8 mouse cellular contexts compared by ENCODE assay signal in the genomic region with DNA sequence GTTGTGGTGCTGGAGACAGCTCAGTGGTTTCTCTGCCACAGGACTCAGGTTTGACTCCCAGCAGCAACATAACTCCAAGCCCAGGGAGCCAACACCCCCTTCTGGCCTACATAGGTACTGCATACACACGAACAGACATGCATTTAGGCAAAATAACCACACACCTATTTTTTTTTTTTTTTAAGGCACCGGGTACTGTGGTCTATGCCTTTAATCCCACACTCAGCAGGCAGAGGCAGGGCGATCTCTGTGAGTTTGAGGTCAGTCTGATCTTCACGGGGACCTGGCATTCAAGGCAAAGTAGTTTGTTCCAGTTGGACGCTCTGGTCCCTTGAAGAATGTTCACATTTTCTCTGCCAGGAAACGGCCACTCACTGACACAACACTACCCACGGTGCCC. TPM values are rescaled to one million over a fixed set of nuclear protein-coding genes. Genes with fewer than 3 reads are reported as not detected.
DNase-seq lines count a peak whose midpoint lies in the region; ATAC-seq and TF ChIP-seq lines count a peak whose summit lies in the region.

No protein-coding gene starts in this region.

- H3K4me1 ChIP-seq in hindbrain, postnatal 0 days (ENCODE audit: insufficient read depth, low read length), result peaks cover 6% of the 10 kb centered on the region; the same call in 1 of the 2 replicates
- H3K4me1 ChIP-seq in hindbrain, embryonic 12.5 days, result peaks cover 14% of the 10 kb centered on the region
- H3K4me1 ChIP-seq in CH12.LX (ENCODE audit: control insufficient read depth in 1 of 2, insufficient read depth in 2 of 2), result peaks cover 8 to 16% of the 10 kb centered on the region in 2 experiments

- TF ChIP-seq RAD21 in CH12.LX (IDR thresholded peaks at IDR 0.05; ENCODE audit: low read depth, low read length), result peak; percentile 61

- peak; percentile 62 for TF ChIP-seq CTCF in hindbrain, postnatal 0 days (IDR thresholded peaks at IDR 0.05; ENCODE audit: low read depth)
- peak; percentile 64 to 68 for TF ChIP-seq CTCF in CH12.LX (conservative IDR thresholded peaks at IDR 0.05 in 1 of 2, IDR thresholded peaks at IDR 0.05 in 1 of 2; ENCODE audit: low read depth in 2 of 2, low read length in 2 of 2)
- TF ChIP-seq CTCF in brain, embryonic 14.5 days (IDR thresholded peaks at IDR 0.05; ENCODE audit: borderline replicate concordance, extremely low read depth, insufficient read depth, insufficient read length), result peak; percentile 47; the same call in 1 of the 2 replicates

- dilution Hi-C loops in CH12.LX (cut with MboI; ENCODE audit: extremely low pct_ligation_motif_present, extremely low pct_unique_long_range_greater_than_20kb, low sequenced_read_pairs), result no loop called here

- H3K27ac ChIP-seq in hindbrain, postnatal 0 days, result no peak overlapping the region
- no peak overlapping the region for H3K27ac ChIP-seq in hindbrain, embryonic 12.5 days
- H3K27ac ChIP-seq in CH12.LX (ENCODE audit: insufficient read depth, low read depth), result no peak overlapping the region

- H3K27me3 ChIP-seq in hindbrain, postnatal 0 days (ENCODE audit: insufficient read depth, low read length), result no peaks in the 10 kb centered on the region
- H3K27me3 ChIP-seq in hindbrain, embryonic 12.5 days, result no peaks in the 10 kb centered on the region
- H3K27me3 ChIP-seq in CH12.LX (replicated peaks), result peaks cover 23% of the 10 kb centered on the region

- no peaks in the 10 kb centered on the region for H3K9me3 ChIP-seq in hindbrain, postnatal 0 days (ENCODE audit: low read length)
- H3K9me3 ChIP-seq in hindbrain, embryonic 12.5 days (replicated peaks), result no peaks in the 10 kb centered on the region
- no peaks in the 10 kb centered on the region for H3K9me3 ChIP-seq in CH12.LX (replicated peaks; ENCODE audit: low read length)

- H3K79me2 ChIP-seq in CH12.LX (replicated peaks; ENCODE audit: control insufficient read depth, extremely low read depth, insufficient read depth, poor library complexity, severe bottlenecking), result no peaks in the 10 kb centered on the region

- TF ChIP-seq POLR2A in CH12.LX (IDR thresholded peaks at IDR 0.05; ENCODE audit: low read depth, low read length), result no peak
- TF ChIP-seq POLR2A in brain, embryonic 14.5 days (IDR thresholded peaks at IDR 0.05; ENCODE audit: borderline replicate concordance, extremely low read depth, insufficient read depth, insufficient read length, poor library complexity, severe bottlenecking), result no peak

- TF ChIP-seq EP300 in CH12.LX (IDR thresholded peaks at IDR 0.05; ENCODE audit: low read length), result no peak

- in situ Hi-C loops in CH12.LX (cut with MboI; ENCODE audit: low pct_ligation_motif_present, low pct_unique_long_range_greater_than_20kb, low sequenced_read_pairs), result no loop called here

- WGBS in hindbrain, postnatal 0 days, result 71% methylated on average over 7 of the region's 7 CpGs
- WGBS in hindbrain, embryonic 12.5 days, result 77% methylated on average over 7 of the region's 7 CpGs

- no peaks in the 10 kb centered on the region for H3K36me3 ChIP-seq in hindbrain, postnatal 0 days (ENCODE audit: insufficient read depth, low read length)
- H3K36me3 ChIP-seq in hindbrain, embryonic 12.5 days, result no peaks in the 10 kb centered on the region
- no peaks in the 10 kb centered on the region for H3K36me3 ChIP-seq in CH12.LX (replicated peaks in 1 of 2; ENCODE audit: control insufficient read depth in 1 of 2, insufficient read depth in 1 of 2, low read length in 1 of 2)

- peak; percentile 33 for DNase-seq in hindbrain, postnatal 0 days (ENCODE audit: low spot score)
- peak; percentile 61 for DNase-seq in CH12.LX (ENCODE audit: extremely low read depth)
- peak; percentile 7 for DNase-seq in brain, embryonic 14.5 days (ENCODE audit: low read depth)
- DNase-seq in right cerebral cortex, postnatal 10 days (ENCODE audit: low spot score in 2 of 2), result no peak
- DNase-seq in right cerebral cortex, postnatal 4 days, result no peak
- no peak for DNase-seq in layer of hippocampus, adult 18-20 months (ENCODE audit: low spot score in 2 of 2)

- no peak overlapping the region for H3K4me2 ChIP-seq in hindbrain, postnatal 0 days (ENCODE audit: low read depth, low read length)
- H3K4me2 ChIP-seq in hindbrain, embryonic 12.5 days (replicated peaks), result no peak overlapping the region
- H3K4me2 ChIP-seq in CH12.LX (ENCODE audit: insufficient read depth, low read depth, poor library complexity, severe bottlenecking), result no peak overlapping the region

- no peak overlapping the region for H3K9ac ChIP-seq in hindbrain, postnatal 0 days (replicated peaks; ENCODE audit: low read length)
- H3K9ac ChIP-seq in hindbrain, embryonic 12.5 days, result no peak overlapping the region
- H3K9ac ChIP-seq in CH12.LX (ENCODE audit: insufficient read depth, low read depth), result no peak overlapping the region

- no peak overlapping the region for H3K4me3 ChIP-seq in hindbrain, postnatal 0 days (ENCODE audit: low read length)
- no peak overlapping the region for H3K4me3 ChIP-seq in hindbrain, embryonic 12.5 days
- H3K4me3 ChIP-seq in CH12.LX (replicated peaks in 1 of 3; ENCODE audit: low read depth in 2 of 3, low read length in 2 of 3, poor library complexity in 1 of 3), result no peak overlapping the region

- ATAC-seq in hindbrain, postnatal 0 days, result no peak
- no peak for ATAC-seq in hindbrain, embryonic 12.5 days (ENCODE audit: low FRiP score)
- ATAC-seq in megakaryocyte progenitor cell, adult 5-6 weeks (replicated peaks; ENCODE audit: poor library complexity), result peak; percentile 43

TF ChIP-seq in CH12.LX, 34 proteins besides CTCF, POLR2A, EP300 and RAD21:
- peak; percentile 49 for TF ChIP-seq SMC3 (IDR thresholded peaks at IDR 0.05; ENCODE audit: low read depth, low read length)
- TF ChIP-seq ZNF384 (IDR thresholded peaks at IDR 0.05; ENCODE audit: low read depth, low read length), result peak; percentile 80
- no peak for TF ChIP-seq UBTF (IDR thresholded peaks at IDR 0.05; ENCODE audit: low read depth, low read length)

RNA-seq across cellular contexts. Expression of a gene that starts 2.2 kb away (rescaled TPM):
- 23.9 and 34.3 TPM in 2 replicates for total RNA-seq in hindbrain, postnatal 0 days (2014; rRNA removed)
- 17.0 and 17.9 TPM in 2 replicates for polyA plus RNA-seq in hindbrain, postnatal 0 days (2015; fragmentation: Nextera tagmentation; extraction: Ambion mirVana)
- polyA plus RNA-seq in hindbrain, embryonic 12.5 days (2016; fragmentation: Nextera tagmentation; extraction: Ambion mirVana), result 10.4 and 13.1 TPM in 2 replicates
- total RNA-seq in CH12.LX (2012; rRNA removed), result 5.3 and 7.0 TPM in 2 replicates
- total RNA-seq in CH12.LX (2014; rRNA removed), result 5.0 and 5.5 TPM in 2 replicates
- polyA plus RNA-seq in CH12.LX (2012; ENCODE audit: insufficient read length, low read depth), result 5.2 and 5.4 TPM in 2 replicates
- polyA plus RNA-seq in brain, embryonic 14.5 days (2012; rRNA removed), result 30.0 and 42.9 TPM in 2 replicates
- total RNA-seq in megakaryocyte progenitor cell, adult 5-6 weeks (2015), result 3.0 and 5.5 TPM in 2 replicates
- 7.0 and 8.5 TPM in 2 replicates for total RNA-seq in megakaryocyte progenitor cell, adult 5-6 weeks (2017)
- 10 to 100 TPM; 15.2 to 16.1 TPM for total RNA-seq in layer of hippocampus, adult 18-20 months (2021)

RNA-seq across cellular contexts. Expression of a gene that starts 25.2 kb away (rescaled TPM):
- total RNA-seq in hindbrain, postnatal 0 days (2014; rRNA removed), result 32.6 and 48.2 TPM in 2 replicates
- 52.6 and 56.1 TPM in 2 replicates for polyA plus RNA-seq in hindbrain, postnatal 0 days (2015; fragmentation: Nextera tagmentation; extraction: Ambion mirVana)
- 63.7 and 63.9 TPM in 2 replicates for polyA plus RNA-seq in hindbrain, embryonic 12.5 days (2016; fragmentation: Nextera tagmentation; extraction: Ambion mirVana)
- total RNA-seq in CH12.LX (2012; rRNA removed), result 49.2 and 56.7 TPM in 2 replicates
- 34.8 and 38.4 TPM in 2 replicates for total RNA-seq in CH12.LX (2014; rRNA removed)
- 62.3 and 63.7 TPM in 2 replicates for polyA plus RNA-seq in CH12.LX (2012; ENCODE audit: insufficient read length, low read depth)
- 48.1 and 53.8 TPM in 2 replicates for polyA plus RNA-seq in brain, embryonic 14.5 days (2012; rRNA removed)
- total RNA-seq in megakaryocyte progenitor cell, adult 5-6 weeks (2015), result 21.5 and 28.3 TPM in 2 replicates
- total RNA-seq in megakaryocyte progenitor cell, adult 5-6 weeks (2017), result 40.1 and 44.2 TPM in 2 replicates
- total RNA-seq in layer of hippocampus, adult 18-20 months (2021), result 10 to 100 TPM; 34.2 to 34.6 TPM

RNA-seq across cellular contexts. Expression of a gene that starts 32.1 kb away (rescaled TPM):
- total RNA-seq in hindbrain, postnatal 0 days (2014; rRNA removed), result 63.7 and 64.1 TPM in 2 replicates
- polyA plus RNA-seq in hindbrain, postnatal 0 days (2015; fragmentation: Nextera tagmentation; extraction: Ambion mirVana), result 42.2 and 42.7 TPM in 2 replicates
- 15.7 and 16.2 TPM in 2 replicates for polyA plus RNA-seq in hindbrain, embryonic 12.5 days (2016; fragmentation: Nextera tagmentation; extraction: Ambion mirVana)
- total RNA-seq in CH12.LX (2012; rRNA removed) (9.2 and 9.7 TPM in 2 replicates), CH12.LX (2014; rRNA removed) (0.23 TPM in 1 of 2 replicates, not detected in the other)
- not detected in 2 replicates for polyA plus RNA-seq in CH12.LX (2012; ENCODE audit: insufficient read length, low read depth)
- 19.1 and 19.2 TPM in 2 replicates for polyA plus RNA-seq in brain, embryonic 14.5 days (2012; rRNA removed)
- total RNA-seq in megakaryocyte progenitor cell, adult 5-6 weeks (2015), result 10.2 and 12.7 TPM in 2 replicates
- 4.0 and 11.6 TPM in 2 replicates for total RNA-seq in megakaryocyte progenitor cell, adult 5-6 weeks (2017)
- total RNA-seq in layer of hippocampus, adult 18-20 months (2021), result 10 to 100 TPM; 20.7 to 24.9 TPM

RNA-seq across cellular contexts. Expression of a gene that starts 34.1 kb away (rescaled TPM):
- 66.2 and 68.4 TPM in 2 replicates for total RNA-seq in hindbrain, postnatal 0 days (2014; rRNA removed)
- polyA plus RNA-seq in hindbrain, postnatal 0 days (2015; fragmentation: Nextera tagmentation; extraction: Ambion mirVana), result 59.7 and 61.9 TPM in 2 replicates
- 39.3 and 42.2 TPM in 2 replicates for polyA plus RNA-seq in hindbrain, embryonic 12.5 days (2016; fragmentation: Nextera tagmentation; extraction: Ambion mirVana)
- total RNA-seq in CH12.LX (2012; rRNA removed), result 2.8 and 3.1 TPM in 2 replicates
- total RNA-seq in CH12.LX (2014; rRNA removed), result 1.1 and 1.8 TPM in 2 replicates
- polyA plus RNA-seq in CH12.LX (2012; ENCODE audit: insufficient read length, low read depth), result 1.2 and 1.4 TPM in 2 replicates
- polyA plus RNA-seq in brain, embryonic 14.5 days (2012; rRNA removed), result 33.4 and 42.4 TPM in 2 replicates
- total RNA-seq in megakaryocyte progenitor cell, adult 5-6 weeks (2015), result 11.7 and 11.9 TPM in 2 replicates
- 7.0 and 7.4 TPM in 2 replicates for total RNA-seq in megakaryocyte progenitor cell, adult 5-6 weeks (2017)
- total RNA-seq in layer of hippocampus, adult 18-20 months (2021), result 10 to 100 TPM; 61.5 to 62.8 TPM

RNA-seq across cellular contexts. Expression of a gene that starts 36.9 kb away (rescaled TPM):
- total RNA-seq in hindbrain, postnatal 0 days (2014; rRNA removed), result 6.8 and 15.1 TPM in 2 replicates
- polyA plus RNA-seq in hindbrain, postnatal 0 days (2015; fragmentation: Nextera tagmentation; extraction: Ambion mirVana), result 0.25 and 0.31 TPM in 2 replicates
- 0.30 and 0.36 TPM in 2 replicates for polyA plus RNA-seq in hindbrain, embryonic 12.5 days (2016; fragmentation: Nextera tagmentation; extraction: Ambion mirVana)
- total RNA-seq in CH12.LX (2012; rRNA removed), result 0.46 and 0.64 TPM in 2 replicates
- total RNA-seq in CH12.LX (2014; rRNA removed), result 0.27 TPM in 2 replicates
- polyA plus RNA-seq in CH12.LX (2012; ENCODE audit: insufficient read length, low read depth), result 0.35 and 0.36 TPM in 2 replicates
- 14.8 and 23.6 TPM in 2 replicates for polyA plus RNA-seq in brain, embryonic 14.5 days (2012; rRNA removed)
- not detected in 2 replicates for total RNA-seq in megakaryocyte progenitor cell, adult 5-6 weeks (2015)
- 0.07 TPM in 1 of 2 replicates, not detected in the other for total RNA-seq in megakaryocyte progenitor cell, adult 5-6 weeks (2017)
- total RNA-seq in layer of hippocampus, adult 18-20 months (2021), result 1 to 10 TPM; 8.4 to 9.5 TPM

Comparison
In these comparisons a context has a peak if more than half of its experiments do, and no peak if none do; other contexts are left out.
1. DNase-seq: peak in hindbrain, postnatal 0 days (single experiment), CH12.LX (single experiment) and brain, embryonic 14.5 days (single experiment); none in right cerebral cortex, postnatal 10 days (0 of 2), right cerebral cortex, postnatal 4 days (single experiment) and layer of hippocampus, adult 18-20 months (0 of 2).
2. Peak in every context shown above with its lines, with median percentiles within 50 percentile points of each other: CTCF ChIP-seq.